Mouse (Mus musculus): ENCODE measurements at regions not wholly inside any gene's neighbourhood (a gene's known extent, or its start where the extent isn't known, plus 50 kb on each side); places are given as distances from the start of the nearest gene placed in this dataset.

- H3K4me2 ChIP-seq (replicated peaks), result no peak overlapping the region
- ATAC-seq (ENCODE audit: low FRiP score), result no peak
- H3K27ac ChIP-seq, result no peak overlapping the region
- 72% methylated on average over 1 of the region's 1 CpGs for WGBS
- no peaks in the 10 kb centered on the region for H3K9me3 ChIP-seq (replicated peaks)
- H3K9ac ChIP-seq, result no peak overlapping the region
- no peaks in the 10 kb centered on the region for H3K27me3 ChIP-seq
- H3K36me3 ChIP-seq, result no peaks in the 10 kb centered on the region
- H3K4me1 ChIP-seq, result no peaks in the 10 kb centered on the region
- H3K4me3 ChIP-seq, result no peak overlapping the region
Measured at GRCm38 (mm10) chr1:71986047-71986446, 226.1 kb downstream of the Mreg start.

GRCm38 (mm10) chr1:71983786-71984185 is 228.3 kb downstream of the Mreg start:
- no peaks in the 10 kb centered on the region for H3K9me3 ChIP-seq (replicated peaks)
- H3K9ac ChIP-seq, result no peak overlapping the region
- H3K4me2 ChIP-seq (replicated peaks), result no peak overlapping the region
- no peak overlapping the region for H3K4me3 ChIP-seq
- H3K36me3 ChIP-seq, result no peaks in the 10 kb centered on the region
- ATAC-seq (ENCODE audit: low FRiP score), result no peak
- H3K4me1 ChIP-seq, result no peaks in the 10 kb centered on the region
- no peaks in the 10 kb centered on the region for H3K27me3 ChIP-seq
- WGBS, result 89% methylated on average over 7 of the region's 7 CpGs
- H3K27ac ChIP-seq, result no peak overlapping the region

- Histone ChIP-seq H3K4me2 (replicated peaks) (no peak overlapping the region), H3K27ac (no peak overlapping the region), H3K27me3 (no peaks in the 10 kb centered on the region), H3K9me3 (replicated peaks) (no peaks in the 10 kb centered on the region), H3K4me1 (no peaks in the 10 kb centered on the region), H3K4me3 (no peak overlapping the region), H3K36me3 (no peaks in the 10 kb centered on the region), H3K9ac (no peak overlapping the region)
- WGBS, result 90% methylated on average over 5 of the region's 5 CpGs
- ATAC-seq (ENCODE audit: low FRiP score), result no peak
Measured at GRCm38 (mm10) chr1:71982423-71983262, 229.5 kb downstream of the Mreg start.

GRCm38 (mm10) chr1:71980624-71981023 is 231.5 kb downstream of the Mreg start:
- Histone ChIP-seq H3K9ac (no peak overlapping the region), H3K27ac (no peak overlapping the region), H3K4me1 (no peaks in the 10 kb centered on the region), H3K9me3 (replicated peaks) (no peaks in the 10 kb centered on the region), H3K27me3 (no peaks in the 10 kb centered on the region), H3K36me3 (no peaks in the 10 kb centered on the region), H3K4me3 (no peak overlapping the region), H3K4me2 (replicated peaks) (no peak overlapping the region)
- ATAC-seq (ENCODE audit: low FRiP score), result no peak
- WGBS, result 83% methylated on average over 4 of the region's 4 CpGs

GRCm38 (mm10) chr1:71979261-71979660 is 232.8 kb downstream of the Mreg start:
- no peak for ATAC-seq (ENCODE audit: low FRiP score)
- H3K27me3 ChIP-seq, result no peaks in the 10 kb centered on the region
- no peak overlapping the region for H3K9ac ChIP-seq
- H3K4me1 ChIP-seq, result no peaks in the 10 kb centered on the region
- no peak overlapping the region for H3K27ac ChIP-seq
- no peaks in the 10 kb centered on the region for H3K9me3 ChIP-seq (replicated peaks)
- WGBS, result 61% methylated on average over 4 of the region's 4 CpGs
- no peaks in the 10 kb centered on the region for H3K36me3 ChIP-seq
- no peak overlapping the region for H3K4me3 ChIP-seq
- no peak overlapping the region for H3K4me2 ChIP-seq (replicated peaks)

GRCm38 (mm10) chr1:71977361-71977760 is 234.7 kb downstream of the Mreg start:
- no peak for ATAC-seq (ENCODE audit: low FRiP score)
- Histone ChIP-seq H3K27me3 (no peaks in the 10 kb centered on the region), H3K9me3 (replicated peaks) (no peaks in the 10 kb centered on the region), H3K9ac (no peak overlapping the region), H3K4me3 (no peak overlapping the region), H3K27ac (no peak overlapping the region), H3K4me2 (replicated peaks) (no peak overlapping the region), H3K4me1 (no peaks in the 10 kb centered on the region), H3K36me3 (no peaks in the 10 kb centered on the region)
- WGBS, result 87% methylated on average over 5 of the region's 5 CpGs

- H3K27me3 ChIP-seq, result no peaks in the 10 kb centered on the region
- WGBS, result 66% methylated on average over 4 of the region's 4 CpGs
- no peak overlapping the region for H3K4me2 ChIP-seq (replicated peaks)
- H3K4me3 ChIP-seq, result no peak overlapping the region
- no peak overlapping the region for H3K9ac ChIP-seq
- no peaks in the 10 kb centered on the region for H3K9me3 ChIP-seq (replicated peaks)
- H3K4me1 ChIP-seq, result no peaks in the 10 kb centered on the region
- no peak for ATAC-seq (ENCODE audit: low FRiP score)
- H3K36me3 ChIP-seq, result no peaks in the 10 kb centered on the region
- no peak overlapping the region for H3K27ac ChIP-seq
Measured at GRCm38 (mm10) chr1:71974715-71975114, 237.4 kb downstream of the Mreg start.

GRCm38 (mm10) chr1:71971943-71972342 is 240.2 kb downstream of the Mreg start:
- no peaks in the 10 kb centered on the region for H3K9me3 ChIP-seq (replicated peaks)
- no peaks in the 10 kb centered on the region for H3K27me3 ChIP-seq
- H3K9ac ChIP-seq, result no peak overlapping the region
- H3K4me3 ChIP-seq, result no peak overlapping the region
- no peak overlapping the region for H3K27ac ChIP-seq
- WGBS, result 89% methylated on average over 6 of the region's 6 CpGs
- no peak for ATAC-seq (ENCODE audit: low FRiP score)
- no peak overlapping the region for H3K4me2 ChIP-seq (replicated peaks)
- no peaks in the 10 kb centered on the region for H3K36me3 ChIP-seq
- no peaks in the 10 kb centered on the region for H3K4me1 ChIP-seq

GRCm38 (mm10) chr1:71970771-71971170 is 241.3 kb downstream of the Mreg start:
- no peak overlapping the region for H3K4me2 ChIP-seq (replicated peaks)
- H3K27me3 ChIP-seq, result no peaks in the 10 kb centered on the region
- H3K27ac ChIP-seq, result no peak overlapping the region
- no peak for ATAC-seq (ENCODE audit: low FRiP score)
- no peaks in the 10 kb centered on the region for H3K4me1 ChIP-seq
- H3K36me3 ChIP-seq, result no peaks in the 10 kb centered on the region
- H3K9me3 ChIP-seq (replicated peaks), result no peaks in the 10 kb centered on the region
- H3K4me3 ChIP-seq, result no peak overlapping the region
- 90% methylated on average over 2 of the region's 2 CpGs for WGBS
- H3K9ac ChIP-seq, result no peak overlapping the region

GRCm38 (mm10) chr1:71967574-71968104 is 244.5 kb downstream of the Mreg start:
- Histone ChIP-seq H3K27ac (no peak overlapping the region), H3K9ac (no peak overlapping the region), H3K36me3 (no peaks in the 10 kb centered on the region), H3K27me3 (no peaks in the 10 kb centered on the region), H3K4me1 (no peaks in the 10 kb centered on the region), H3K4me3 (no peak overlapping the region), H3K9me3 (replicated peaks) (no peaks in the 10 kb centered on the region), H3K4me2 (replicated peaks) (no peak overlapping the region)
- no peak for ATAC-seq (ENCODE audit: low FRiP score)
- WGBS, result 90% methylated on average over 6 of the region's 6 CpGs

- no peaks in the 10 kb centered on the region for H3K27me3 ChIP-seq
- H3K4me3 ChIP-seq, result no peak overlapping the region
- no peak overlapping the region for H3K4me2 ChIP-seq (replicated peaks)
- no peak overlapping the region for H3K27ac ChIP-seq
- H3K9me3 ChIP-seq (replicated peaks), result no peaks in the 10 kb centered on the region
- H3K9ac ChIP-seq, result no peak overlapping the region
- ATAC-seq (ENCODE audit: low FRiP score), result no peak
- no peaks in the 10 kb centered on the region for H3K36me3 ChIP-seq
- 85% methylated on average over 4 of the region's 4 CpGs for WGBS
- H3K4me1 ChIP-seq, result no peaks in the 10 kb centered on the region
Measured at GRCm38 (mm10) chr1:71964450-71965126, 247.5 kb downstream of the Mreg start.

GRCm38 (mm10) chr1:71956940-71957339 is 255.2 kb downstream of the Mreg start:
- WGBS, result 66% methylated on average over 3 of the region's 3 CpGs
- H3K4me2 ChIP-seq (replicated peaks), result no peak overlapping the region
- no peaks in the 10 kb centered on the region for H3K4me1 ChIP-seq
- H3K9ac ChIP-seq, result no peak overlapping the region
- H3K9me3 ChIP-seq (replicated peaks), result no peaks in the 10 kb centered on the region
- H3K27me3 ChIP-seq, result no peaks in the 10 kb centered on the region
- H3K36me3 ChIP-seq, result no peaks in the 10 kb centered on the region
- H3K4me3 ChIP-seq, result no peak overlapping the region
- no peak for ATAC-seq (ENCODE audit: low FRiP score)
- no peak overlapping the region for H3K27ac ChIP-seq

GRCm38 (mm10) chr1:71955331-71955730 is 256.8 kb downstream of the Mreg start:
- no peaks in the 10 kb centered on the region for H3K9me3 ChIP-seq (replicated peaks)
- no peaks in the 10 kb centered on the region for H3K27me3 ChIP-seq
- H3K4me2 ChIP-seq (replicated peaks), result no peak overlapping the region
- H3K36me3 ChIP-seq, result no peaks in the 10 kb centered on the region
- H3K9ac ChIP-seq, result no peak overlapping the region
- H3K4me3 ChIP-seq, result no peak overlapping the region
- ATAC-seq (ENCODE audit: low FRiP score), result no peak
- no peaks in the 10 kb centered on the region for H3K4me1 ChIP-seq
- H3K27ac ChIP-seq, result no peak overlapping the region

All from hindbrain, embryonic 12.5 days (tissue).